Mouse (Mus musculus) embryo, embryonic 10.5 days (tissue): ENCODE measurements around the gene Ap3b1.

Experiments used
- DNase-seq: peaks from one replicate; pipeline ENCODE4 v3.0.0-alpha.2; 2015; ENCODE audit warnings: low spot score

Ap3b1 gene

DNA sequence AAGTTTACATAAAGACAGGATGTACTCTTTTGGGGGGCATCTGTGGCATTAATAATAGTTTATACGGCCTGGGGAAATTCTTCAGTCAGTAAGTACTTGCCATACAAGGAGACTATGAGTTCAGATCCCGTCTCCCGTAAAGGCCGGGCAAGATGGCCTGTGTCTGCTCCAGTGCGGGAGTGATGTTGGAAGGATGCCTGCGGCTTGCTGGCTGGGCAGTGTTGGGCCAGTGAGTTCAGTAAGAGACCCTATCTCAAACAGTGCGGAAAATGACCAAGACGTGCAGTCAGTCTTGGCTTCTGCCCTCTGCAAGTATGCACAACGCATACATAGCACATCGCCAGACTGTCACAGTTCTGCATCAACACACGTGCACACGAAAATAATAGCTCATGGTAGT, 95.4 kb downstream of the Ap3b1 start:
- DNase-seq, result no peak

DNA sequence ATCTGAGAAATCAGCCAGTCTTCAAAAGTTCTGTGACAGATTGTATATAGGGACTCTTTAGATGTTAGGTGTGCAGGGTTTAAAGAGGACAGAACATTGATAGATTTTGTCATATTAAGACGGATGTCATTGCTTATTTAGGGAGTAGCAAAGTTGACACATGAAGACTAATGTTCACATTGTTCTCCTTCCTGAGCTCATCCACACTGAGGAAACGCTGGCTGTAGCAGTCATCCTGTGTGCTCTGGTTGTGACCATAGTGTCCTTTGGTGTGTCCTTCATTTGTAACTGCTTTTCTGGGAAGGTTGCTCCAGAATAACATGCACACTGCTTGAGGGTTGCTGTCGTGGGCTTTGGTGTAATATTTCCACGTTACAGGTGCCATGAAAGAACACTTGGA, 100.4 kb downstream of the Ap3b1 start:
- no peak for DNase-seq

GRCm38 (mm10) chr13:94464221-94464620, 105.5 kb downstream of the Ap3b1 start:
- no peak for DNase-seq

DNA sequence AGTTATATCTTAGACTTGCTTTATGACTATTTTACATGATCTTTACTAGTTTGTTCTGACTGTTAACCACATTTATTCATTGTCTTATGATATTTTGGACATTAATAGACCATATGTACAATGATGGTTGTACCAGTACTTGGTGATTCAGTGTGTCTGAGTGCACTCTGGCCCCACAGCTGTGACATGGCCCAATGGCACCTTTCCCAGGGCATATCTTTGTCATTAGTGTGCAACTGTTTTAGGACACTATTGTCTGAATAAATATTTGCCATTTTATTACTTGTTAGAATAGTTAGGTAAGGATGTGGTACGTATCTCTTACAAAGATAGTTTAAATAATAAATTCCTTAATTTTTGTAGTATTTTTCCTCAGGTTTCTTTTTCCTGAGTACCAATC, 109.8 kb downstream of the Ap3b1 start:
- no peak for DNase-seq

- no peak for DNase-seq
Observed at GRCm38 (mm10) chr13:94471009-94471672, 112.4 kb downstream of the Ap3b1 start.

- no peak for DNase-seq
Observed at GRCm38 (mm10) chr13:94476208-94476607, 117.4 kb downstream of the Ap3b1 start.

GRCm38 (mm10) chr13:94480256-94480655, 121.5 kb downstream of the Ap3b1 start:
- DNase-seq, result no peak

- DNase-seq, result no peak
Observed at GRCm38 (mm10) chr13:94490684-94491083, 131.9 kb downstream of the Ap3b1 start.

DNA sequence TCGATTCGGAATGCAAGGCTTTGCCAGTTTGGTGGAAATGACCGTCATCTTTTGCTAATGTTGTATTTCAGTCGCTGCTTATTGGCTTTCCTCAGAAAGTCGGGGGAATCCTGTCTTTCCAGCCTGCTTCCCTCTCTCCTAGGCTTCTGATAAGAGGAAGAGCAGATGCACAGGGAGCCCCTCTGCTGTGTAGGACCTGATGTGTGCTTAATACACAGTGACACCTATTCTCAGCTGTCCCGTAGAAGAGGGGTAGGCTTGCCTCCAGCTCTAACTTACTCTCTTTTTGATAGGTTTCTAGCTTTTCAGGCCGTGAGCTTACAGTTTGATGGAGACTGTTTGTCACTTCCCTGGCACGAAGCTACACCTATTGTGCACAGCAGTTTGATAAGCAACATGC, 132.4 kb downstream of the Ap3b1 start:
- DNase-seq, result no peak

- no peak for DNase-seq
Observed at GRCm38 (mm10) chr13:94497521-94497920, 138.8 kb downstream of the Ap3b1 start.

DNA sequence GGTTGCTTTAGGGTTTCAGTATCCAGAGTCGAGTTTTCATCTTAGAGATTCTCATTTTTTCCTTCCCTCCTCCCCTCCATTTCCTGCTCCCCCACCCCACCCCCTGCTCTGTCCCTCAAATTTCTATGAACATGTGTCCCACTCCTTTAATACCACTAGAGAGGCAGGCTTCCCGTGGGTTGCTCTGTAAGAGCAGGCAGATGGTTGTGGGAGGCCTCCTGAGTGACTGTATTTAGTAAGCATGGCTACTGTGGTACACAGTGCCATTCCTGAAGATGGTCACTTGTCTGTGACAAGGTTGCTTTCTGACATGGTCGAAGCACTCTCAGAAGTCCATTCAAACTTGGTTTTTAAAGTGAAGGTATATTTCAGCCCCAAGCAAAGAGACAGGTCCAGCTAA, 147.7 kb downstream of the Ap3b1 start:
- DNase-seq, result no peak

GRCm38 (mm10) chr13:94508344-94508743, 149.6 kb downstream of the Ap3b1 start:
- DNase-seq, result no peak

GRCm38 (mm10) chr13:94513157-94513767, 154.5 kb downstream of the Ap3b1 start:
- DNase-seq, result peak; percentile 29

- DNase-seq, result no peak
Observed at GRCm38 (mm10) chr13:94513898-94514297, 155.1 kb downstream of the Ap3b1 start.

GRCm38 (mm10) chr13:94514992-94515391, 156.2 kb downstream of the Ap3b1 start:
- no peak for DNase-seq

GRCm38 (mm10) chr13:94516532-94516931, 157.8 kb downstream of the Ap3b1 start:
- DNase-seq, result no peak

DNA sequence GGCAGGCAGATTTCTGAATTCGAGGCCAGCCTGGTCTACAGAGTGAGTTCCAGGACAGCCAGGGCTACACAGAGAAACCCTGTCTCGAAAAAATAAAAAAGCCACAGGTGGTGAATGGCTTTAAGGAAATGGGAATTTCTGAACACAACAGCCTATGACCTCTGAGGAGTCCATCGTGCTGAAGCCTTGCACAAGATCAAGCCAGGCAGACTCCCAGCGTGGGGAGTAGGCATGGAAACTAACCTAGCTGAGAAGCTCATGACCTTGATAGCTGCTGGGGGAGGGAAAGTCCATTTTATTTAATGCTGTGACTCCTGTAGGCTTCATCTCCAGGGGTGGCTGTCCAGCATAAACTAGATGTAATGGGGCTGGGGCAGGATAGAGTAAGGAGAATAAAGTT, 159.4 kb downstream of the Ap3b1 start:
- no peak for DNase-seq

DNA sequence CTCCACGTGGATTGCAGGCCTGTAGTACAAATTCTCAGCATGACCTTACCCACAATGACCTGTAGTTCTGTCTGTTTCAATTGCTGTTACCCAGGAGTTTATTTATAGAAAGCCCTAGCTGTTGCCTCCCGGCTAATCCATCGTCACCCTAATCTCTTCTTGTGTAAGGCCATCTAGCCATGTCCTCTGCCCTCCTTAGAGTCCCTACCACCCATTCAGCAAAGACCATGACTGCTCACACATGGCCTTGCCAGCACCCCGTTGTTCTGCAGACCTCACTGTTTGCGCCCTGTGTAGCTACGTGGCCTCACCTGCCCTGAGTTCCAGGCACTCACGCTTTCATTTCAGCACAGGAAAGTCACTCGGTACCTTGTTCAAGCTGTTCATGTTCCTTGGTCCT, 160.5 kb downstream of the Ap3b1 start:
- no peak for DNase-seq

DNA sequence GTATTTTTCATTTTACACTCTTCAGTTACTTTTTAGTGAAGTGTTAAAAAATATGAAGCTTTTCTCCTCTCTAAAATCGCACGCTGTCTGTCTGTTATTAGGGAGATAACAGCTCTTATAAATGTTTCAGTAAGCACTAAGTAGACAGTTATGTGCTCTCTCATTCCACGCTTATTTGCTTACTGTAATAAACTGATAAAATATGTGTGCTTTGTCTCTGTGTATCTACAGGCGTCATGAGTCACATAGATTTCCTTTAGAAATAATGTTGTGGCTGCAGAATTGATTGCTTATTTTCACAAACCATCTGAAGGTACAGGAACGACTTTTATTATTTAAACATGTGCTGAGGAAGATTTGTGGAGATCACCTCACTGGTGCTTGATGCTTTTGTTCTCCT, 164.5 kb downstream of the Ap3b1 start:
- DNase-seq, result no peak

GRCm38 (mm10) chr13:94524669-94525238, 166.0 kb downstream of the Ap3b1 start:
- DNase-seq, result no peak

GRCm38 (mm10) chr13:94529138-94529537, 170.4 kb downstream of the Ap3b1 start:
- DNase-seq, result no peak

DNA sequence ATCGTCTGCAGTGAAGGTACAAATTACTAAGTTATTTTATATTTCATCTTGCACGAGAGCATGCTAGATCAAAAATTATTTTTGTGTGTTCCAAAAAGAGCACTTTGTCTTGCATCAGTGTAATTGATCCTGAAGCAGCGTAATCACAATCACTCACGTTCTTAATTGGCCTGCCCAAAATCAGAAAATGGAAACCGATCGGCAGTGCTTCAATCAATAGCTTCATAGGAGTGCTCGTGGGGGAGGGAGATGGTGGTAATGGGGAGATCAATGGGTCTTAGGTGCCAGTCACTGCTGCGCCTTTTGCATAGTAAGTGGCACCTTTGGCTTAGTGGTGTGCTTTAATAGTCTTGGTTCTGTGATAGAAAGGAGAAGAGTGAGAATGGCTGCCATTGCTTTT, 174.8 kb downstream of the Ap3b1 start:
- DNase-seq, result no peak

DNA sequence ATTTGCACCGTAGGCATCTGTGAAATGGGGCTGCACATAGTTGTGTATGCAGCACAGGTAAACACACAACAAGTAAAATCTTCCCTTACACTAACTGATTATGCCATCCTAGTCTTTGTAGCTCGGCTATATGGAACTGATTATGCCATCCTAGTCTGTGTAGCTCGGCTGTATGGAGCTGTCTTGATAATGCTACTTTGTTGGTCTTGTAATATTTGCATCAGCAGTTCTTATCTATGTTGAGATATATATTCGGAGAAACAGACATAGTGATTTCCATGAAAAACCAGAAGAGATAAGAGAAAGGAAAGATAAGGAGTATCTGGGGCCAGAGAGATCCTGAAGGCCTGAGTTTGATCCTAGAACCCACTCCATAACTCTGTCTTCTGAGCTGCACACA, 178.6 kb downstream of the Ap3b1 start:
- DNase-seq, result no peak
